Mouse (Mus musculus) spleen, embryonic (tissue): ENCODE measurements at regions not wholly inside any gene's neighbourhood (a gene's known extent, or its start where the extent isn't known, plus 50 kb on each side); places are given as distances from the start of the nearest gene placed in this dataset.

ENCODE experiments used
- CTCF ChIA-PET: fragments of 350-600 bp; sonication (Branson Sonifier 250); formaldehyde crosslinking; loops from one replicate; lab custom pipeline; 2022; lab: Charles Lee

DNA sequence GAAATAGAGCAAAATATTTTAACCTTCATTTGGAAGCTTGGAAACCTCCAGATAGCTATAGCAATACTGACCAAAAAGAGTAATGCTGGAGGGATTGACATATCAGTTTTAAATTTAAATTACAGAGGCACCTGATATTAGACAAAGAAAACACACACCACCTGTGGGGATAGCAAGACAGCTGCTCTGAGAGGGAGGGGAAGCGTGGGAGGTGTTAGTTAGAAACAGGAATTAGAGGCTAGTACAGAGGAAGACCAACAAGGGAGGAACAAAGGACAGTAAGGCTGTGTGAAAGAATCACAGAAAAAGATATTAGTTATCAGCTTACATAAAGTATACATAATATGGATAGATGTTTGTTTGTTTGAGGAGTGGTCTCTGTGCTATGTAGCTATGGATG lies 297.2 kb upstream of the Mef2c start:
- CTCF ChIA-PET: no interaction called here

- CTCF ChIA-PET: no interaction called here
Observed at GRCm38 (mm10) chr13:83207513-83207912, 296.3 kb upstream of the Mef2c start.

GRCm38 (mm10) chr13:83208111-83208510 lies 295.7 kb upstream of the Mef2c start:
- CTCF ChIA-PET: no interaction called here

DNA sequence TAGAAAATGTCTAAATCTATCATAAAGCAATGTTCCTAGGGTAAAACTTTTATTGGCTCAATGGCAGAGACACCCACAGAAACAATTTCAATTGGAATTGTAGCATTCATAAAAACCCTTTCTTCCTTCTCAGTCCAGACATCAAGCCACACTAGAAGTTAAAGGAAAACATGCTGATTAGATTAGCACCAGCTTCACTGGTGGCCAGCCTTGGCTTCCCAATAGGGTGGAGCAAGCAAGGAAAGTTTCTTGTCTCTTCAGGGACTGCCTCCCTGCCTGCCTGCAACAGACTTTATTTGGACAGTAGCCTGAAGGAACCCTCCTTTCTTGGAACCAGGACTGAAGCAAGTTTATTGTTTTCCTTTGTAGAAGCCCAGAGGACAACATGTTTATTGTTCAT lies 289.0 kb upstream of the Mef2c start:
- CTCF ChIA-PET: no interaction called here

DNA sequence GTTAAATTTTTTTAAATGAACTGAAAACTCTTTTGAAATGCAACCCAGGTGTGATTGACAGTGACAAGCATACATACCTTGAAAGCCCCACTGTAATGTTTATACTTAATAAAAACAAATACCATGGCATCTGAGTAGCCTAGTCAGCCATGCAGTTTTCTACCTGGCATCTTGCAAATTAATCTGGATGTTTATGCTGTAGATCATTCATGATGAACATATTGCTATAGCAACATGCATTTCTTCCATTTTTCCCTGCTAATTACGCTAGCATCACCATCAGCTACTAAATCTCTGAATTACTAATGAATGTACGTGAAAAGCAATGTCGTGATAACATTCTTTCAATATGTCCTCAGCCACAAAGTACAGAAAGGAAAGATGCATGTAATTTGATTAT lies 287.4 kb upstream of the Mef2c start:
- CTCF ChIA-PET: no interaction called here

DNA sequence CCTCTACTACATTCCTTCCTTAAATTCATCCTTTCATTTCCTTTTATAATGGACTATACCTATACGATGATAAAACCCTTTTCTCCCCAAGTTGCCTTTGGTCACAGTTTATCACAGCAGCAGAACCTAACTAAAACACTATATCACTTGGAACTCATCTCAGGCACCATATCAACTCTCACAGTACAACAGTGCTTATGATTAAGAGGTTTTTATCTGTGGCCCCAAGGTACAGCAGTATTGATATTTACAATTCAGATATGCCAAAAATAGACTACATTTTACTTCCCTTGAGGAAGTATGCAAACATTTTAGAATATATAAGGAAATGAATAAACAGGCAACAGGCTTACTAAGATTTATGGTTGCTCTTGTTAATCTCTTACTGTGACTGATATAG lies 251.4 kb upstream of the Mef2c start:
- CTCF ChIA-PET: no interaction called here

DNA sequence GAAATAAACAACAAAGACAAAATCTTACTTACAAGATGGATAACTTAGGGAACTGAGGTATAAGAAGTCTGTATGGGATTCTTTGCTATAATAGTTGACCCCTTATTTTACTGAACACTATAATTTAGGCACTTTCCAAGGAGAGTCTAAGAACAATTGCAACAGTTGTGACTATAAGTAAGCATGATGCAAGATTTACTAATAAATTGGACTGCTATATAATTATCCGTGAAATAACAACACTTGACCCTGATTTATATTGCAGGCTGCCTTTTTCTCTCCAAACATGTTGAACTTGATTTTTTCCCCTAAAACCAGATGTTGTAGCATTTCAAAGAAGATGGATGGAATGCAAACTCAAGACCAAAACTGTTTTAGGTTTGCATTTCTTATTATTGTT lies 237.2 kb upstream of the Mef2c start:
- CTCF ChIA-PET: no interaction called here

DNA sequence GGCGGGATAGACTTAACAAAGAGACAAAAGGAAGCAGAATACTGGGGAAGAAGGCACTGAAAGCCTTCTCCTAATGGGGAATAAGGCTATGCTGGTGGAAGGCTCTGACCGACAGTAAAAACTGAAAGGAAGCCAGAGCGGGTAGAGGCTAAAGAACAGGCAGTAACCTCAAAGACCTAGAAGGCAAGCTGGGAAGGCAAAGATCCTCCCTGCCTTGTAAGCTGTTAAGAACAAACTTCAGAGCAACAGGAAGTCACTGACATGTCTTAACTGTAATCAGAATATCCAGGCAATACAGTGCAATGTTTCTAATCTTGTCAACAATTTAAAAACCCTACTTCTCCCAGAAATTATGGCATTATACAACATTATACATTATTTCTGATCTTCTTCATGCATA lies 235.2 kb upstream of the Mef2c start:
- CTCF ChIA-PET: no interaction called here

GRCm38 (mm10) chr13:83278695-83279094 lies 225.1 kb upstream of the Mef2c start:
- CTCF ChIA-PET: no interaction called here

DNA sequence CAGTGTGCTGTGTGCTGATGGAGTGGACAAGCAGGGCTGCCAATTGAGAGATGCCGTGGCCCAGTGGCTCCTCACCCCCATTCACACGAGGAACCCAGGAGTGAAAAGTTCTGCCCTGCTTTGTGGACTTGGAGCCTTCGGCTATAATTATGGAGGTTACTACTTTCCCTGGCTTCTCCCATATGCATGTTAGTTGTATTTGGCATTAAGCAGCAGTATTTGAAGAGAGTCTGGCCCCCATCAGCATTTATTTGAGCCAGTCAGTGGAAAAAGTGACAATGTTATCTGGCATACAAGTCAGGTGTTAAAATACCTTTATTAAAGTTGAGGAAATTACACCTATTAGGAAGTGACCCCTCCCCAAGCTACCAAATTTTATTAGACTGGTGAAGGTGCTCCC lies 196.1 kb upstream of the Mef2c start:
- CTCF ChIA-PET: no interaction called here

DNA sequence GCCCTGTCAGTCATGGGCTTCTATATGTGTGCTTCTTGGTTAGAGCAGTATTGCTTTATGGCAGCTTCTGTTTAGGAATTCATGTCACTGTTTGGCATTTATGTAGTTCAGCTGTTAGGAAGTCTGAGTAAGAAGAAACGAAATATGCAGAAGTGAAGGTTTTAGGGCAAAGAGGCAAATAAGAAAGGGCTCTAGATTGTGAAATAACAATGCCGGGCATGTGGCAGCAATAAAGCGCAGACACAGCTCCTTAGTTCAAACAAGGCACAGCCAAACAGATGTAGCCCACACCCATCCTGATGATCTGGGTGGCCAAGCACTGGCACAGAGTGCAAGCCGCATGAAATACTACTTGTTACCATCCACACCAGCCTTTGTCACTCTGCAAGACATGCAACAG lies 175.3 kb upstream of the Mef2c start:
- CTCF ChIA-PET: no interaction called here

- CTCF ChIA-PET: no interaction called here
Observed at GRCm38 (mm10) chr13:83333728-83334127, 170.1 kb upstream of the Mef2c start.

GRCm38 (mm10) chr13:83344611-83345319 lies 159.1 kb upstream of the Mef2c start:
- CTCF ChIA-PET: no interaction called here

DNA sequence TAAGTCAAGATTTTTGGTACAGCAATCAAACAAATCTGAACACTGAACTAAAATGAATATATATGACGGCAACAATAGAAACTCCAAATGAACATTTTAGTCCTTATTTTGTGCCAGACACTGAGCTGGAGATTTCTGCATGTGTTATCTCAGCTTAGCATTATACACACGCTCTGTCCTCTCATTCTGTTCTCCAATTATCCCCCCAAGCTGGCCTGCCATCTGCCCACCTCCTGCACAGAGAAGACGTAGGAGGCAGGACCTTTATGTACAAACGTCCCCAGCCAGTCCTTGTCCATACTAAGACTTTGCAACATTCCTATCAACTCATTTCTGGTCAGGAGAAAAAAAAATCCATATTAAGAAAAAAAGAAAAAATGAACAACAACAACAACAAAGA lies 148.5 kb upstream of the Mef2c start:
- CTCF ChIA-PET: no interaction called here

GRCm38 (mm10) chr13:83360529-83360928 lies 143.3 kb upstream of the Mef2c start:
- CTCF ChIA-PET: interaction anchor here (0.7 kb wide), 1 partner anchor 15 kb away, joined by 9 read pairs; no protein-coding TSS in a partner anchor

DNA sequence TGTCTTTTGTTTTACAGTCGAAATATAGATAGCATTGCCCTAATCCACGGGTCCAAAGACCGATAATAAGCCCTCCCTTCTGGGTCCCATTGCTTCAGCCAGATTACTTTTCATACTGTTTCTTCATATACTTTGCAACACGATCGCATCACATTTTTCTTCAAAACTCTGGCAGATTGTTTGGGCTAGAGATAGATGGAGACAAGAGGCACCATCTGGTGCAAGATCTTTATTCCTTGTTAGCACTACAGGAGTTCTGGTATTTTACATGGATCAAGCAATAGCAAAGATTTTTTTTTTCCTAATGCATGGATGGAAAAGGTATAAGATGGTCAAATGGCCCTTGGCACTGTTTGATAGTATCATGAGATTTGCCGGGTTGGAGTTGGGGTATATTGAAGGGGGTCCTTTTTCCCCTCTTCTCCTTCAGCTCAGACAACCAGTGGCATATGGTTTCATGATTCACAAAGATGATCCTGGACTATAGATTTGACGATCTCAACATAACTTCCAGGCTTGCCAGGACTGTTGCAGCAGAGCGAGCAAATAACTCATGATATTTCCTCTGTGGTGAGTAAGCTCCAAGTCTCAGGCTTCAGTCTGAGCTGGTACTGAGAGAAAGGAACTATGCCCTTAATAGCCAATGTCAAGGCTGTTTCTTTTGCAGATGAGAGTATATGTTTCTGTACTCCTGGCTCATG lies 127.6 kb upstream of the Mef2c start:
- CTCF ChIA-PET: no interaction called here

DNA sequence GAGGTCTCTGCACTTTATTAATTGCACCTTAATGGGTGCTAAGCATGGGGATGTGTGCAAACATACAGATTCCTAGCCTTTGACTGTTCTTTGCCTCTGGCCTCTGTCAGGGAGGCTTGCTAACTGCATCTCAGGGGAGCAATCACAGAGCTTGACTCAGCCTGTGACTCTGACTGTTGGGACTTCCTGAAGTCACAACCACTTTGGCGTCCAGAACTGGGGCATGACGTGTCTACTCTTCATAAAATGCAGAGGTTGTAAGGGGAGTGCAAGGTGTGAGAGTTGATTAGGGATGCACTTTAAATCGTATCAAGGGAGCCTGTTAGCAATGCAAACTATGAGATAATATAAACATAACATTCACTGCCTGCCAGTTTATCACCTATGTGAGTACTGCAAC lies 125.2 kb upstream of the Mef2c start:
- CTCF ChIA-PET: interaction anchor here (0.6 kb wide), 1 partner anchor 16 kb away, joined by 9 read pairs; no protein-coding TSS in a partner anchor

DNA sequence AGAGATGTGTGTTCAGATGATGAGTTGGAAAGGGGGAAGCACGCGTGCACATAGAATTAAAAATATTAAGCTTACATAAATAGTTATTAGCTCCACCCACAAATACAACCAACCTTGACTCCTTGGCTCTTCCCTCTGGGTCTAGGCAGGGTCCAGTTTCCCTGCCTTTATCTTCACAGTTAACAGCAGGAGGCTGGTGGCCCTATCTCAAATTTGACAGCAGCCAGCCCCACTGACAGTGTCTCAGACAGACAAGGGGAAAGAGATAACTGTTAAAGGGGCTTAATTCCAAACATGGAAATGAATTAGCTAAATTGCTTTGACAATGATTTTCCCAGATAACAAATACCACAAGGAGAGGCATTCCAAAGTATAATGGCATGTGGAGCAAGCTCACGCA lies 121.2 kb upstream of the Mef2c start:
- CTCF ChIA-PET: interaction anchor here (0.5 kb wide), 1 partner anchor 70 kb away, joined by 3 read pairs; no protein-coding TSS in a partner anchor

GRCm38 (mm10) chr13:83394773-83395172 lies 109.1 kb upstream of the Mef2c start:
- CTCF ChIA-PET: no interaction called here

DNA sequence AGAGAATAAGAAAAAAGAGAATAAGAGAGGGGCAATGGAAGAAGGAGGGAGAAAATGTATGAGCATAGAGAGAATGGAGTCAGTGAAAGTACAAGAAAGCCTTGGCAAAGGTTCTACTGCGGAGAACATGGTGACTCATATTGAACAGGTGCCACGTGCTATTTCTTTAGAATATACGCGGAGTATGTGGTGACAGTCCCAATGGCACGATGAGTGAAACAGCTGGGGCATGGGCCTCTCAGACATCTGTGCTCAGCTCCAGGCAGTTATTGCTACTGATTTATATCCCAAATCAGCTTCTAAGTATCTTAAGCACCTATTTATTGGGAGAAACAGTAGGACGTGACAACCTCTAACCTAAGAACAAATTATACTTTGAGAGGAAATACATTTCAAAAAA lies 104.5 kb upstream of the Mef2c start:
- CTCF ChIA-PET: no interaction called here

DNA sequence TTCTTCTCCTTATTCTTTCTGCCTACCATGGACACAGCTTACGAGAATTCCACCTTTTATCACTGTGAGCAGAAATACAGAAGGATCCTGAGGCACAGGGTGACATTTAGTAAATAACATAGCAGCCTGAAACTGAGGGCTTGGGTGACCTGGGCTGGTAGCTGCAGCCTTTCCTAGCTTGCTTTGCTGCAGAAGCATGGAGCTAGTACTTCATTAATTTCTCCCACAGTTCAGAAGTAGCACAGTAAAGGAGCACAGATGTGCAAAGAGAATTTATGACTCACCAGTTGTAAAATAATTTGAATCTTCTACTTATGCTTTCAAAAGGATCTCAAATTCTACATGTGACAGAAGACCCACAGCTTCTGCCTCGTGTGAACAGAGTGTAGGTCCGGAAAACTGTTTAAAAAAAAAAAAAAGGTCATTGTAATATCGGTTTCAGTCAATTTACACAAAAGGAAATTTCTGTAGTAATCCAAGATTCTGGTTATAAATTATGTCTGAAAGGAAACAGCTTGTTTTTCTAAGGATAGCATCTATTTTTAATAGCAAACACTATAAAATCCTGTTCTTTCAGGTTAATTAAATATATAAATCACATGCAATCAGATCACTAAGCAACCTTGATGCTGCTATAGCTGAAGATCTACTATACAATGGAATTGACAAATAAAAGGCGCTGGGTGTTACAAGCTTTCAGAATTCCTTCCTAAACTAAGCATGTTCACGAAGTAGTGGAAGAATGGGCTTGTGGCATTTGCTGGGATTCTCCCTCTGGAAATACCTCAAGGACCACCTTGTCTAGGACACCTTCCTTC lies 64.0 kb upstream of the Mef2c start:
- CTCF ChIA-PET: no interaction called here

GRCm38 (mm10) chr13:83444277-83444676 lies 59.6 kb upstream of the Mef2c start:
- CTCF ChIA-PET: interaction anchor here (0.7 kb wide), 2 partner anchors 178 to 282 kb away, joined by 4 read pairs; no protein-coding TSS in a partner anchor
